Mouse (Mus musculus) liver, embryonic 14.5 days (tissue): ENCODE data around the gene Atp6v1a.

Experiments
- CTCF ChIP-seq: IDR thresholded peaks from 2 replicates; pipeline ENCODE4 v1.5.1; 2016; ENCODE audit warnings: antibody characterized with exemption, low read depth, control low read depth
- EP300 ChIP-seq: IDR thresholded peaks from 2 replicates; pipeline ENCODE4 v1.6.1; 2016; ENCODE audit warnings: antibody characterized with exemption, low read depth

GRCm38 (mm10) chr16:44125436-44125835 is 14.1 kb downstream of the Atp6v1a start:
- no peak for TF ChIP-seq CTCF
- TF ChIP-seq EP300, result no peak
